Mouse (Mus musculus) lung, postnatal 0 days (tissue): ENCODE measurements around the gene Prkca. TPM values are rescaled to one million over a fixed set of nuclear protein-coding genes. Genes with fewer than 3 reads are reported as not detected.

Source experiments
- ATAC-seq: fragments of 200-750 bp; cut with Nextera tagmentation; 2 replicates; pipeline ENCODE4 v1.8.0; 2017; ENCODE audit warnings: moderate library complexity
- DNase-seq: peaks from one replicate; pipeline ENCODE4 v3.0.0-alpha.2; 2016; ENCODE audit warnings: low spot score
- H3K27ac ChIP-seq: fragments of 300-500 bp; sonication (generic); 2 replicates; pipeline ENCODE4 v1.5.1; 2014; ENCODE audit warnings: antibody characterized with exemption, mild to moderate bottlenecking, low read length, mixed read lengths
- H3K27me3 ChIP-seq: fragments of 300-500 bp; sonication (generic); replicated peaks from 2 replicates; pipeline ENCODE4 v1.6.1; 2014; ENCODE audit warnings: low read length, mixed read lengths; ENCODE audit not compliant: insufficient read depth
- H3K36me3 ChIP-seq: fragments of 300-500 bp; sonication (generic); 2 replicates; pipeline ENCODE4 v1.6.1; 2014; ENCODE audit warnings: low read length, mixed read lengths; ENCODE audit not compliant: insufficient read depth
- H3K4me1 ChIP-seq: fragments of 300-500 bp; sonication (generic); 2 replicates; pipeline ENCODE4 v1.6.1; 2014; ENCODE audit warnings: antibody characterized with exemption, low read depth, low read length, mixed read lengths; ENCODE audit not compliant: insufficient read depth
- H3K4me2 ChIP-seq: fragments of 300-500 bp; sonication (generic); replicated peaks from 2 replicates; pipeline ENCODE4 v1.6.1; 2014; ENCODE audit warnings: low read depth, mild to moderate bottlenecking, low read length, moderate library complexity, mixed read lengths
- H3K4me3 ChIP-seq: fragments of 300-500 bp; sonication (generic); 2 replicates; pipeline ENCODE4 v1.5.1; 2014; ENCODE audit warnings: low read depth, low read length
- H3K9ac ChIP-seq: fragments of 300-500 bp; sonication (generic); replicated peaks from 2 replicates; pipeline ENCODE4 v1.6.1; 2014; ENCODE audit warnings: low read depth, mild to moderate bottlenecking
- H3K9me3 ChIP-seq: fragments of 300-500 bp; sonication (generic); 2 replicates; pipeline ENCODE4 v1.6.1; 2016; ENCODE audit warnings: low read length, mixed read lengths
- CTCF ChIP-seq: IDR thresholded peaks from 2 replicates; pipeline ENCODE4 v1.5.1; 2016; ENCODE audit warnings: antibody characterized with exemption, mild to moderate bottlenecking
- EP300 ChIP-seq: IDR thresholded peaks from 2 replicates; pipeline ENCODE4 v1.6.1; 2016; ENCODE audit warnings: antibody characterized with exemption, mild to moderate bottlenecking, control low read depth
- WGBS: fragments of 180-500 bp; shearing (Covaris S2); extraction: QIAGEN DNeasy Blood & Tissue Kit; methylation state at CpG from one replicate; pipeline ENCODE4 v1.1.7; 2014; 5-methylcytosine and 5-hydroxymethylcytosine counted together
- polyA plus RNA-seq: library from polyadenylated mRNA; unstranded; fragments of >200 nt; fragmentation: Nextera tagmentation; extraction: Ambion mirVana; gene quantifications from 2 replicates; pipeline ENCODE4 v1.2.1, GENCODE M21; 2015

Gene Prkca
- polyA plus RNA-seq, 1 experiment from 2014 or later: 4.0 TPM

DNA sequence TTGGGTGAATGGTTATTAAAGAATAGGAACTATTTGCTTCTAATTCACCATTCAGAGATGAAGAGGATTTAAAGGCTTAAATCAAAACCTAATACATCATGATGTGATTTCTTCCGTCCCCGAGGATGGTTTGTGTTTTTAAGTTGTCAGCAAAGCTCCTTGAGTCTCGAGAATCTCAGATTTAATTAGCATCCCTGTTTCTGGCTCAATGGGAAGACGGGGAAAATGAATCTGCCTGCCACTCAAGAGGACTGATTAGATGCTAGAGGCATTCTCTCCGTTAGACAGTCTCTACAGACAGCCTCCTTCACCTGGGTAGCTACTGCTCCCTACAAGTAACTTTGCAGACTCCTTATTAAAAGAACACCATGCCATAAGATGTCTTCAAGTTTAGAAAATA, 396.9 kb downstream of the Prkca start:
- TF ChIP-seq EP300 (no peak), CTCF (no peak)
- 59% methylated on average over 5 of the region's 5 CpGs for WGBS
- no peak overlapping the region for H3K4me2 ChIP-seq
- no peak overlapping the region for H3K9ac ChIP-seq
- H3K4me1 ChIP-seq: no peaks in the 10 kb centered on the region
- no peak overlapping the region for H3K4me3 ChIP-seq
- H3K27ac ChIP-seq: no peak overlapping the region
- H3K36me3 ChIP-seq: peaks cover 3% of the 10 kb centered on the region; the same call in 1 of the 2 replicates
- no peak for ATAC-seq
- H3K27me3 ChIP-seq: no peaks in the 10 kb centered on the region
- DNase-seq: no peak
- no peaks in the 10 kb centered on the region for H3K9me3 ChIP-seq

DNA sequence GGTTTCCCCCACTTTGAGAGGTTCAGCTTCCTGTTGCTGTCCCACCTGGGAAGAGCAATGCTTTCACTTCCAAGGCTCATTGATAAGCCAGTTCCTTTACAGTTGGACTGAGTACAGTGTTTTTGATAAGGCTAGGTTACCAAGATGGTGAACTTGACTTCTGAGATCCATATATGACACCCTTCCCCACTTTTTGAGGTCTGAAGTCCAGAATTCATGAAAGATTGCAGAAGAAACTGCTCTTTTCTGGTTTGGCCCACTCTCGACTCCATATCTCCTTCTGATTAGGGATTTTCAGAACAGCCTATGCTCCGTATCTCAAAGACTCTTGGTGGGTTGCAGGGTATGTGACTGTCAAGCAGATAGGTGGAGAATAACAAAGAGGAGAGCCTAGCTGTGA, 406.8 kb downstream of the Prkca start:
- DNase-seq (no peak), ATAC-seq (no peak)
- Histone ChIP-seq H3K27me3 (no peaks in the 10 kb centered on the region), H3K36me3 (no peaks in the 10 kb centered on the region), H3K9me3 (peaks cover 4% of the 10 kb centered on the region; the same call in 1 of the 2 replicates), H3K27ac (no peak overlapping the region), H3K4me1 (no peaks in the 10 kb centered on the region), H3K4me3 (no peak overlapping the region), H3K4me2 (no peak overlapping the region), H3K9ac (no peak overlapping the region)
- no peak for TF ChIP-seq CTCF
- no peak for TF ChIP-seq EP300
- 86% methylated on average over 2 of the region's 2 CpGs for WGBS

DNA sequence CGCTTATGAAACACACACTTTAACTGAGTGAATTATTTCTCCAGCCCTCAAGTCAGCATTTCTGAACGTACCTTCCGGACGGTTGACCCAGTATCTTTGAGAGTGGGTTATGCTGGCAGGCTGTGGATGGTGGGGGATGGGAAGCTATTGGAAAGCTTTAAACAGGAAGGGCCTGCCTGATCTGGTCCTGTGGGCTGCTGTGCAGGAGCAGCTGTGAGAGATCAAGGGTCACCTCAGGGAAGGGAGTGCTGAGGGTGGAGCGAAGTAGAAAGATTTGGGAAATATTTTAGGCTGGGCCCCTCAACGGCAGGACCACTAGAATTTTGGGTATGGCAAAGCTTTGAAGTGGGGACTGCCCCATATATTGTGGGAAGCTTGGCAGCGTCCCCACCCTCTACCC, 412.0 kb downstream of the Prkca start:
- WGBS: 43% methylated on average over 7 of the region's 7 CpGs
- no peak for ATAC-seq
- TF ChIP-seq EP300 (no peak), CTCF (no peak)
- no peak overlapping the region for H3K9ac ChIP-seq
- no peak overlapping the region for H3K27ac ChIP-seq
- H3K4me3 ChIP-seq: no peak overlapping the region
- no peaks in the 10 kb centered on the region for H3K27me3 ChIP-seq
- H3K36me3 ChIP-seq: no peaks in the 10 kb centered on the region
- no peak overlapping the region for H3K4me2 ChIP-seq
- DNase-seq: peak; percentile 19
- no peaks in the 10 kb centered on the region for H3K9me3 ChIP-seq
- no peaks in the 10 kb centered on the region for H3K4me1 ChIP-seq

DNA sequence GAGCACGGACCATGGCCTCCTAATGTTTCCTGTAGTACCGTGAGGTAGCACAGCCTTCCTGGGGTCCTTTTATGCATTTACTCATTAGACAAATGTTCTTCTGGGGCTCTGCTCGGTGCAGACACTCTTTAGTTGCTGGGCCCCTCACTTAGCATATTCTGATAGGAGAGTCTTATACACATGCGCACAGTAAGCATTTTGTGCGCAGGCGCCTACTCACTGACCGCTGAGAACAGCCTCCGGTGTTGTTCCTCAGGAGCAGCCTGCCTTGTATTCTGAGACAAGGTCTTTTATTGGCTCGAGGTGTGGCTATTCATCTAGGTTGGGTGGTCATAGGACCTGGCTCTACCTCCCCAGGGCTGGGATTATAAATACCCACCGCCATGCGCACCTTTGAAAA, 412.4 kb downstream of the Prkca start:
- ATAC-seq: no peak
- H3K4me3 ChIP-seq: no peak overlapping the region
- H3K9ac ChIP-seq: no peak overlapping the region
- no peaks in the 10 kb centered on the region for H3K36me3 ChIP-seq
- H3K9me3 ChIP-seq: no peaks in the 10 kb centered on the region
- no peaks in the 10 kb centered on the region for H3K4me1 ChIP-seq
- DNase-seq: no peak
- 78% methylated on average over 11 of the region's 11 CpGs for WGBS
- TF ChIP-seq CTCF (no peak), EP300 (no peak)
- no peaks in the 10 kb centered on the region for H3K27me3 ChIP-seq
- no peak overlapping the region for H3K27ac ChIP-seq
- no peak overlapping the region for H3K4me2 ChIP-seq

DNA sequence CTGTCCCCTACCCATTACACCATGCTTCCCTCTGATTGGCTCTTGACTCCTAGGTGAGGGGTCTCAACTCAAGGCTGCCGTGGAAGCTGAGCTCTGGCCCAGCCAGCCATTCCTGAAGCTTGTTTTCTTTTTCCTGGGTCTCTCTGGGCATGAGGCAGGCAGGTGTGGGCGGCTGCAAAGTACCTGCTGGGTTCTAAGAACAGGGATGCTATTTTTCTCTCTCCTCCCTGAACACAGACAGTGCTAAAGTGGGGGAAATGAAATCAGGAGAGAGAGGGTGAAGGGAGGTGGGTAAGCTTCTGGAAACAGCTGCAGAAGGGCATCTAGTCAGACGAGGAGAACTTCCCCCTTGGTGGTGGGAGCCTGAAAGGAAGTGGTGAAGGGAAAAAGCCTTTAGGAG, 414.0 kb downstream of the Prkca start:
- Histone ChIP-seq H3K27ac (no peak overlapping the region), H3K4me1 (no peaks in the 10 kb centered on the region), H3K36me3 (no peaks in the 10 kb centered on the region), H3K9me3 (no peaks in the 10 kb centered on the region), H3K9ac (no peak overlapping the region), H3K27me3 (no peaks in the 10 kb centered on the region), H3K4me2 (no peak overlapping the region), H3K4me3 (no peak overlapping the region)
- no peak for ATAC-seq
- TF ChIP-seq EP300: no peak
- TF ChIP-seq CTCF: no peak
- WGBS: 28% methylated on average over 3 of the region's 3 CpGs
- no peak for DNase-seq

DNA sequence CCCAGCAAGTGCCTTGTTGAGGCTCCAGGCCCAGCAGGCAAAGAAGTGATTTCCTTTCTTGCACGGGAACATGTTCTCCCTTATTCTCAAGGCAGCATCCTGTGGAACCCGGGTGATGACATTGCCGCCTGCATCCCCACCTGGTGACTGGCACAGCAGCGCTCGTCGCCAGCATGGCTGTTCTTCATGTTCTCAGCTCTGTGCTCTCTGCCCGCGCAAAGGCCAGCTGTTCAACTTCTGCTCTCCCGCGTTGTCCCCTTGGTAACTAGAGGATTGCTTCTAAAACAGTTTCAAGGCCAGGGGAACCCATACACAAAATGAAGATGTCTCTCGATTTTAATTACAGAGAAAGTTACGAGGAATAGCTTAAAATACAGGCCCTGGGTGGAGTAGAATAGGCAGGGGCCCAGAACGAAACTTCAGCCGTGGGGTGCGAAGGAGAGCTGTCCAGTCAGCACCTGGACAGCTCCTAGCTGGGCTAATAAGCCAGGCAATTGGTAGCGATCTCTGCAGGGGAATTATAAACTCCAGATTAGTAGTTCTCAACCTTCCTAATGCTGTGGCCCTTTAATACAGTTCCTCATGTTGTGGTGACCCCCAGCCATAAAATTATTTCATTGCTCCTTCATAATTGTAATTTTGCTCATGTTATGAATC, 423.7 kb downstream of the Prkca start:
- TF ChIP-seq CTCF: no peak
- no peak overlapping the region for H3K9ac ChIP-seq
- H3K27me3 ChIP-seq: no peaks in the 10 kb centered on the region
- peak; percentile 56 for DNase-seq
- H3K27ac ChIP-seq: no peak overlapping the region
- H3K4me2 ChIP-seq: no peak overlapping the region
- WGBS: 43% methylated on average over 16 of the region's 16 CpGs
- H3K9me3 ChIP-seq: no peaks in the 10 kb centered on the region
- H3K36me3 ChIP-seq: no peaks in the 10 kb centered on the region
- ATAC-seq: no peak
- H3K4me1 ChIP-seq: no peaks in the 10 kb centered on the region
- H3K4me3 ChIP-seq: no peak overlapping the region

DNA sequence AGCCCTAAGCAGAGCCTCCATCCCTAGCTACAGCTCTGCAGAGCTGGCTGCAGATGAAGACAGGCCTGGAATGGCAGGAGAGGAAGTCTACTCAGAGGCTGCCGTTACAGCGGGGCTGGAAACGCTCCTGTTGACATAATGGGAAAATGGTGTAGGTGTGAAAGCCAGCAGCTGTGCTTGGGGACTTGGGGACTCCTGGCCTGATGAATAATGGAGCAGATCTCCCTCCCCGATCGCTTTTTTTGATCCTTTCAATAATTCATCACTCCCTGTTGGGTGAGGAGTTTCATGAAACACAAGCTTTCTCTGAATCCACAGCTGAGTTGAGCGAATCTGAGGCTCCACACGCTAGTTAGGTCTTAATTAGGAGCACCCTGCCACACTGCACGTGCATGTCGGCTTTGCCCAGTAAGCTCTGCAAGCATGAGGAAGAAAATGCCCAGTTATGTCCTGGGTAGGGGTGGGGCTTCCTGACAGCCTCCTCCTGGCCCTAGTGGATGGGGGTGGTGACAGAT, 425.9 kb downstream of the Prkca start:
- TF ChIP-seq CTCF: no peak
- TF ChIP-seq EP300: no peak
- no peak for DNase-seq

More for the DNA sequence above, 425.9 kb downstream of the Prkca start:
- Histone ChIP-seq H3K9ac (no peak overlapping the region), H3K27me3 (no peaks in the 10 kb centered on the region), H3K4me1 (no peaks in the 10 kb centered on the region), H3K4me2 (no peak overlapping the region), H3K27ac (no peak overlapping the region), H3K4me3 (no peak overlapping the region), H3K36me3 (no peaks in the 10 kb centered on the region), H3K9me3 (no peaks in the 10 kb centered on the region)
- no peak for ATAC-seq
- 51% methylated on average over 9 of the region's 9 CpGs for WGBS
